Mouse (Mus musculus) heart, embryonic 12.5 days (tissue): Measurements from ENCODE around the gene Traf3ip2. TPM values are rescaled to one million over a fixed set of nuclear protein-coding genes. Genes with fewer than 3 reads are reported as not detected.

Source experiments
- ATAC-seq: fragments of 200-750 bp; cut with Nextera tagmentation; 2 replicates; pipeline ENCODE4 v1.8.0; 2017; ENCODE audit warnings: moderate TSS enrichment, moderate library complexity; ENCODE audit not compliant: insufficient number of reproducible peaks, low FRiP score
- H3K27ac ChIP-seq: fragments of 300-500 bp; sonication (generic); 2 replicates; pipeline ENCODE4 v1.5.1; 2016; ENCODE audit warnings: mild to moderate bottlenecking, moderate library complexity; ENCODE audit not compliant: poor library complexity, severe bottlenecking
- H3K27me3 ChIP-seq: fragments of 300-500 bp; sonication (generic); replicated peaks from 2 replicates; pipeline ENCODE4 v1.6.1; 2016; ENCODE audit warnings: mild to moderate bottlenecking, moderate library complexity
- H3K36me3 ChIP-seq: fragments of 300-500 bp; sonication (generic); 2 replicates; pipeline ENCODE4 v1.6.1; 2016; ENCODE audit warnings: mild to moderate bottlenecking, moderate library complexity
- H3K4me1 ChIP-seq: fragments of 300-500 bp; sonication (generic); replicated peaks from 2 replicates; pipeline ENCODE4 v1.6.1; 2016; ENCODE audit warnings: mild to moderate bottlenecking
- H3K4me2 ChIP-seq: fragments of 300-500 bp; sonication (generic); 2 replicates; pipeline ENCODE4 v1.6.1; 2016; ENCODE audit warnings: mild to moderate bottlenecking, moderate library complexity
- H3K4me3 ChIP-seq: fragments of 300-500 bp; sonication (generic); 2 replicates; pipeline ENCODE4 v1.5.1; 2016; ENCODE audit warnings: mild to moderate bottlenecking
- H3K9ac ChIP-seq: fragments of 300-500 bp; sonication (generic); 2 replicates; pipeline ENCODE4 v1.6.1; 2016; ENCODE audit warnings: mild to moderate bottlenecking, moderate library complexity
- H3K9me3 ChIP-seq: fragments of 300-500 bp; sonication (generic); replicated peaks from 2 replicates; pipeline ENCODE4 v1.6.1; 2016; ENCODE audit warnings: mild to moderate bottlenecking, moderate library complexity
- WGBS: fragments of 180-500 bp; shearing (Covaris S2); methylation state at CpG from one replicate; pipeline ENCODE4 v1.1.7; 2016; 5-methylcytosine and 5-hydroxymethylcytosine counted together
- polyA plus RNA-seq: library from polyadenylated mRNA; unstranded; fragments of >200 nt; fragmentation: Nextera tagmentation; extraction: Ambion mirVana; gene quantifications from 2 replicates; pipeline ENCODE4 v1.2.1, GENCODE M21; 2016

Traf3ip2 gene
- polyA plus RNA-seq, 1 experiment from 2014 or later: 11.7 TPM

GRCm38 (mm10) chr10:39658901-39659410 is 46.2 kb downstream of the Traf3ip2 start:
- H3K4me3 ChIP-seq: no peak overlapping the region
- H3K9me3 ChIP-seq: 0 out of 2 replicates have a peak, but pooled peaks cover 3% of the 10 kb centered on the region
- H3K4me2 ChIP-seq: peak overlapping the region; percentile 11; the same call in 1 of the 2 replicates
- no peak overlapping the region for H3K9ac ChIP-seq
- peaks cover 53% of the 10 kb centered on the region for H3K4me1 ChIP-seq
- ATAC-seq: peak; percentile 26; the same call in 1 of the 2 replicates
- no peaks in the 10 kb centered on the region for H3K27me3 ChIP-seq
- H3K27ac ChIP-seq: peak overlapping the region; percentile 93
- WGBS: 23% methylated on average over 5 of the region's 5 CpGs
- peaks cover 13% of the 10 kb centered on the region for H3K36me3 ChIP-seq

- H3K9ac ChIP-seq: peak overlapping the region; percentile 26; the same call in 1 of the 2 replicates
- 6% methylated on average over 11 of the region's 11 CpGs for WGBS
- H3K36me3 ChIP-seq: peaks cover 7% of the 10 kb centered on the region; the same call in 1 of the 2 replicates
- H3K27ac ChIP-seq: peak overlapping the region; percentile 93
- no peaks in the 10 kb centered on the region for H3K27me3 ChIP-seq
- H3K9me3 ChIP-seq: 0 out of 2 replicates have a peak, but pooled peaks cover 3% of the 10 kb centered on the region
- peak overlapping the region; percentile 30 for H3K4me2 ChIP-seq
- peak; percentile 89 for ATAC-seq
- H3K4me1 ChIP-seq: peaks cover 54% of the 10 kb centered on the region
- H3K4me3 ChIP-seq: no peak overlapping the region
Observed at GRCm38 (mm10) chr10:39659411-39660268, 46.9 kb downstream of the Traf3ip2 start.

DNA sequence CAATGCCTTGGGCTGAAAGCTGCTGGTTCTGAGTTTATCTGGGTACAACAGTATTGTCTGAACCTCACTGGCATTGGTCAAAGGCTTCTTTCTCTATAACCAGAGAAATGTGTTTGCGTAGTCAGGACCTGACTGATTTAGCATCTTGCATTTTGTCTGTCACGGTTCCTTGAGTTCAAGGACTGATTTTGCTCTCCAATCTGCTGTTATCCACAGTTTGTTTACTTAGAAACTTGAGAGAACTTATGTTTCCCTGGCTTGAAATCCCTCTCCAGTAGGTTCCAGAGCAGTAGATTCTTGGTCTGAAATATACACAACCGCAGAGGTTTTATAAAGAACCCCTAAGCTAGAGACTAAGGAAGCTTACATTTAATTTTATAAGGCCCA is 47.5 kb downstream of the Traf3ip2 start:
- H3K9ac ChIP-seq: 0 out of 2 replicates have a peak overlapping the region, but pooled peaks have one; percentile 26
- peak overlapping the region; percentile 93 for H3K27ac ChIP-seq
- ATAC-seq: no peak
- H3K4me3 ChIP-seq: no peak overlapping the region
- 56% methylated on average over 3 of the region's 3 CpGs for WGBS
- 0 out of 2 replicates have a peak, but pooled peaks cover 3% of the 10 kb centered on the region for H3K9me3 ChIP-seq
- H3K27me3 ChIP-seq: no peaks in the 10 kb centered on the region
- peaks cover 7% of the 10 kb centered on the region; the same call in 1 of the 2 replicates for H3K36me3 ChIP-seq
- H3K4me2 ChIP-seq: peak overlapping the region; percentile 30
- H3K4me1 ChIP-seq: peaks cover 60% of the 10 kb centered on the region

DNA sequence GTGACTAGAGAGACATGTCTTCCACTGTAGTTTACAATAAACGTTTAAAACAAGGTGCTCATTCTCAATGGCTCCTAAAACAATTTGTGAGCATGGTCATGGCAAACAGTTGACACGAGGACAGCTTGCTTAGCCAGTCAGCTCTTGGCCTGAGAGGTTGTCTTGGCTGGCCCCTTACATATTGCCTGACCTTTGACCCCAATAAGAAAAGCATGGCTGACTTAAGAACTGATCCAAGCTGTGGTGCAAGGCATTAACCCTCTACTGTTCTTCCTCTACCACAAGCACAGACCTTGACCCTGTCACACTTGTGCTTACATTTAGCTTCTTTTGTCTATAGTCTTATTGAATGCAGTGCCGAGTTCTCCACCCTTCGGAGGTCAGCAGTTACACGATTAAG is 48.0 kb downstream of the Traf3ip2 start:
- no peak overlapping the region for H3K4me2 ChIP-seq
- WGBS: 75% methylated on average over 5 of the region's 5 CpGs
- H3K9me3 ChIP-seq: 0 out of 2 replicates have a peak, but pooled peaks cover 3% of the 10 kb centered on the region

DNA sequence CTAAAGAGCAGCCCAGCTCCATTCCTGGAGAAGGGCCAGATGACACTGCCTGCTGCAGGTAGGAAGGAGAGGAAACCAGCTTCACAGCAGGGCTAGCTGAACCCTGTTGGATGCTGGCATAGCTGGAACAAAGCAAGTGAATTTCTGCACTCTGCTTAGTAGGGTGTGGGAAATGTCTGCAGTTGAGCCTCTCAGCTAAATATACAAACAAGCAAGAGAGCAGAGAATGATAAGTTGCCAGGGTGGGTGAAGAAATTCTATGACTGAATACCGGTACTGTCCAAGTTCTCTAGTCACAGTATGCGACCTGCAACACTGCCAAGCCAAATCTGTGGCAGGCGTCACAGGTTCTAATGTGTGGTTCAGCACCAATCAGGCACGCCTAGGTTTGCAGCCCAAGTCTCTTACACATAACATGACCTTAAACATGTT is 52.4 kb downstream of the Traf3ip2 start:
- WGBS: 48% methylated on average over 4 of the region's 4 CpGs
- peaks cover 11% of the 10 kb centered on the region for H3K36me3 ChIP-seq
- H3K4me2 ChIP-seq: no peak overlapping the region
- H3K9ac ChIP-seq: peak overlapping the region; percentile 13; the same call in 1 of the 2 replicates
- H3K27ac ChIP-seq: peak overlapping the region; percentile 71
- ATAC-seq: no peak
- 0 out of 2 replicates have a peak, but pooled peaks cover 3% of the 10 kb centered on the region for H3K9me3 ChIP-seq
- no peaks in the 10 kb centered on the region for H3K27me3 ChIP-seq
- peaks cover 45% of the 10 kb centered on the region for H3K4me1 ChIP-seq
- H3K4me3 ChIP-seq: no peak overlapping the region

More for the DNA sequence above, 48.0 kb downstream of the Traf3ip2 start:
- peaks cover 65% of the 10 kb centered on the region for H3K4me1 ChIP-seq
- peaks cover 7% of the 10 kb centered on the region; the same call in 1 of the 2 replicates for H3K36me3 ChIP-seq
- no peak overlapping the region for H3K4me3 ChIP-seq
- H3K9ac ChIP-seq: no peak overlapping the region
- no peaks in the 10 kb centered on the region for H3K27me3 ChIP-seq
- H3K27ac ChIP-seq: peak overlapping the region; percentile 93
- ATAC-seq: no peak

DNA sequence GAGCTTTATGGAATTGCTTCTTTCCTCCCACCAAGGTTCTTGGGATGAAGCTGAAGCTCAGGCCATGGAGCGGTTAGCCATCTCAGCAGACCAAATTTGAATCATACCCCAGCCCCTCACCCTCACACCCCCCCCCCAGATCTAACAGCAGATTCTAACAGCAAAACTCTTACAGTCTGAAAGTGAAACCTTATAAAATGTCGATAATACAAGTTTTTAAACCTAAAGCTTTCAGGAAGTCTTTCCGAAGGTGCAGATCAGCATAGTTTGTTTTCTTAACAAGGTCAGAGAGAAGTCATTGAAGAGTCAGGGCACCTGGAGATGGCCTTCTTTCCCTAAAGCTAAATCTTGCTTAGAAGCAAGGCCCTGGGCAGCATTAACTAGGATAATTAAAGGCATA is 53.3 kb downstream of the Traf3ip2 start:
- Histone ChIP-seq H3K4me3 (no peak overlapping the region), H3K27ac (no peak overlapping the region), H3K9me3 (0 out of 2 replicates have a peak, but pooled peaks cover 3% of the 10 kb centered on the region), H3K9ac (no peak overlapping the region), H3K27me3 (no peaks in the 10 kb centered on the region), H3K4me2 (no peak overlapping the region), H3K36me3 (peaks cover 11% of the 10 kb centered on the region), H3K4me1 (peaks cover 37% of the 10 kb centered on the region)
- no peak for ATAC-seq
- WGBS: 49% methylated on average over 3 of the region's 3 CpGs

DNA sequence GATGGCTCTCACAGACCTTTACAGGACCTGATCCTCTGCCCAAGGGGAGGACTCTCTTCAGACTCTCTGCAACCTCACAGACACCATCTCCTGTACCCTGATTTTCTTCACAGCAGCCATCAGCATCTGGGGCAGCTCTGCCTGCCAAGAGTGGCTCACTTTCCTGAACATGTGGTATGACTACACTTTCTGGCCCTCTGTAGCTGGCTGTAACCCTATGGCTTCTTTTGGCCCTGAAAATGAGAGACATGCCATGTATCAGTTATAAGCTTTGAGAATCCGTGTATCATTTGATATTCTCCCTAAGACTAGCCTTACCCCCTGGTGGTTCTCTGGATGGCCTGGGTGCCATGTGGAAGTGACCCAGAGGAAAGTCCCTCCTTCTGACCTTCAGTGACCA is 58.7 kb downstream of the Traf3ip2 start:
- Histone ChIP-seq H3K27ac (no peak overlapping the region), H3K9ac (no peak overlapping the region), H3K4me3 (no peak overlapping the region), H3K36me3 (peaks cover 4% of the 10 kb centered on the region), H3K27me3 (no peaks in the 10 kb centered on the region), H3K4me2 (no peak overlapping the region), H3K4me1 (peaks cover 24% of the 10 kb centered on the region), H3K9me3 (no peaks in the 10 kb centered on the region)
- ATAC-seq: no peak
- WGBS: 71% methylated on average over 1 of the region's 1 CpGs

DNA sequence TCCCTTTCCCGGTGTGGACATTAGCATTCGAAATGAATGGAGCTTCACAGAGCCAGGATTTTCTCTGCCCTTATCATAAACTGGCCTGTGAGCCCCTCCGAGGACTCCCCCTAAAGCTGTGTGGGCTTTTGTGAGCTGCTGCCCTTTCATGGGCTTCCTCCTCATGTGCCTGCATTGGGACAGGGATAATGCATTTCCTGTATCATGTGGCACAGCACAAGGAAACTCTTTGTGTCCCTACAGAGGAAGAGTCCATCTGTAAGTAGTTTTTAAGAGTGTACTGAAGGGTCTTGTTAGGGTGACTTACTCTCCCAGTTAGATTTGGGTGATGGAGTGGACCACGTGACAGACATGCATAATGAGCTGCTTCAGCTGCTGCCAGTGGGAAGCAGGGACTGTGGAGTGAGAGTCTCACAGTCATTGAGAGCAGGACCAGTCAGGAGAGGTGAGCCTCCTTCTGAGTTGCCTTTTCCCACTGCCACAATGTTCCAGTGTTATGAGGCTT is 59.9 kb downstream of the Traf3ip2 start:
- Histone ChIP-seq H3K4me3 (no peak overlapping the region), H3K27ac (0 out of 2 replicates have a peak overlapping the region, but pooled peaks have one; percentile 23), H3K9me3 (no peaks in the 10 kb centered on the region), H3K27me3 (no peaks in the 10 kb centered on the region), H3K9ac (no peak overlapping the region), H3K4me2 (no peak overlapping the region), H3K36me3 (peaks cover 4% of the 10 kb centered on the region), H3K4me1 (peaks cover 27% of the 10 kb centered on the region)
- no peak for ATAC-seq
- 26% methylated on average over 4 of the region's 4 CpGs for WGBS

DNA sequence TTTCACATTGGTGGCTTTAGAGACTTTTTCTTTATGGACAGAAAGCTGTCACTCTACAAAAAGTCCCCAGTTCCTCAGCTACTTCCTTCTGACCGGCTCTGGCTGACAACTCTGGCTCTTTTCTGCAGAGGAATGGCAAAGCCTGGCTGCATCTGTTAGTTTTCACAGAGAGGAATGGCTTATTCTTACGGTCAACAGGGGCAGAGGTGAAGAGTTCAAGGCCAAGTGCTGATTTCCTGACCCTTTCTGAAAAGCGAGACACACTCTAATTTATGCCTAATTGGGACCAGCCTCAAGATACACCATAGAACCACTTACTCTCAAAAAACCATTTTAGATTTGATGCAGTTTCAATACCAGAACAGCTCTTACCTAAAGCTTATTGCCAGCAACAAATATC is 61.4 kb downstream of the Traf3ip2 start:
- Histone ChIP-seq H3K4me2 (no peak overlapping the region), H3K36me3 (peaks cover 4% of the 10 kb centered on the region), H3K4me3 (no peak overlapping the region), H3K9me3 (no peaks in the 10 kb centered on the region), H3K27ac (no peak overlapping the region), H3K9ac (no peak overlapping the region), H3K27me3 (no peaks in the 10 kb centered on the region), H3K4me1 (peaks cover 27% of the 10 kb centered on the region)
- ATAC-seq: no peak
- 24% methylated on average over 3 of the region's 3 CpGs for WGBS

GRCm38 (mm10) chr10:39674766-39675165 is 62.0 kb downstream of the Traf3ip2 start:
- ATAC-seq: no peak
- H3K4me1 ChIP-seq: peaks cover 27% of the 10 kb centered on the region
- H3K4me2 ChIP-seq: no peak overlapping the region
- no peaks in the 10 kb centered on the region for H3K9me3 ChIP-seq
- H3K27me3 ChIP-seq: no peaks in the 10 kb centered on the region
- H3K4me3 ChIP-seq: no peak overlapping the region
- no peak overlapping the region for H3K27ac ChIP-seq
- WGBS: 64% methylated on average over 3 of the region's 3 CpGs
- peaks cover 3% of the 10 kb centered on the region for H3K36me3 ChIP-seq
- H3K9ac ChIP-seq: no peak overlapping the region

GRCm38 (mm10) chr10:39678199-39678791 is 65.6 kb downstream of the Traf3ip2 start:
- H3K27ac ChIP-seq: no peak overlapping the region
- no peaks in the 10 kb centered on the region for H3K9me3 ChIP-seq
- H3K4me1 ChIP-seq: peaks cover 16% of the 10 kb centered on the region
- WGBS: 84% methylated on average over 4 of the region's 4 CpGs
- H3K4me3 ChIP-seq: no peak overlapping the region
- no peak for ATAC-seq
- H3K9ac ChIP-seq: no peak overlapping the region
- no peaks in the 10 kb centered on the region for H3K27me3 ChIP-seq
- no peak overlapping the region for H3K4me2 ChIP-seq
- H3K36me3 ChIP-seq: no peaks in the 10 kb centered on the region
